Mouse (Mus musculus): Measurements from ENCODE around the gene Zfp941. TPM values are rescaled to one million over a fixed set of nuclear protein-coding genes. Genes with fewer than 3 reads are reported as not detected.

The Zfp941 gene
- polyA plus RNA-seq, 1 experiment, result not detected

DNA sequence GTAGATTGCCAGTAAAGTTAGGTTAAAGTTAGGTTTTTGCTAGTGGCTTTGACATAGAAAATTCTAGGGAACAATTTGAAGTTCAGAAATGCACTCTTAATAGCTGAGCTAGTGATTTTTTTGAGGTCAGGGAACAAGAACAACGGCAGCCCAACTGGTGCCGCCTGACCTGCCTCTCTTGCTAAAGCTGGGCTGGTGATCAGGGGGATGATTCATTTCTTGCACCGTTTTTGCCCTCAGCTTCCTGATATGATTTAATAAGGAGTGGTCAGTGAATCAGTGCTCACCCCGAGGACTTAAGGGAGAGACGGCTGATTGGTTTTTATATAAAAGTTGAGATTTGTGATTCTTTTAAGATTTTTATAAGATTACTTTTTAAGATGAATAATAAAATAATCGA is 9.5 kb upstream of the Zfp941 start:
- no peak overlapping the region for H3K27ac ChIP-seq (ENCODE audit: insufficient read depth, low read length)
- DNase-seq (ENCODE audit: low read depth in 1 of 2, low spot score in 2 of 2), result no peak
- no peaks in the 10 kb centered on the region for H3K4me1 ChIP-seq (ENCODE audit: control insufficient read depth, insufficient read depth, insufficient read length)
- 55% methylated on average over 6 of the region's 6 CpGs for WGBS
- H3K36me3 ChIP-seq (ENCODE audit: control insufficient read depth, insufficient read depth, low read length), result no peaks in the 10 kb centered on the region
- TF ChIP-seq POLR2A (IDR thresholded peaks at IDR 0.05; ENCODE audit: low read depth, low read length) (no peak), CTCF (IDR thresholded peaks at IDR 0.05; ENCODE audit: extremely low read depth, insufficient read depth, insufficient read length, insufficient replicate concordance) (no peak)
- no peak overlapping the region for H3K4me3 ChIP-seq (ENCODE audit: extremely low read depth, insufficient read depth, insufficient read length)
- no peaks in the 10 kb centered on the region for H3K27me3 ChIP-seq (ENCODE audit: control insufficient read depth, insufficient read depth, low read length)

- Histone ChIP-seq H3K4me3 (ENCODE audit: extremely low read depth, insufficient read depth, insufficient read length) (no peak overlapping the region), H3K27ac (ENCODE audit: insufficient read depth, low read length) (no peak overlapping the region), H3K36me3 (ENCODE audit: control insufficient read depth, insufficient read depth, low read length) (no peaks in the 10 kb centered on the region), H3K27me3 (ENCODE audit: control insufficient read depth, insufficient read depth, low read length) (no peaks in the 10 kb centered on the region), H3K4me1 (ENCODE audit: control insufficient read depth, insufficient read depth, insufficient read length) (no peaks in the 10 kb centered on the region)
- DNase-seq (ENCODE audit: low read depth in 1 of 2, low spot score in 2 of 2), result no peak
- TF ChIP-seq CTCF (IDR thresholded peaks at IDR 0.05; ENCODE audit: extremely low read depth, insufficient read depth, insufficient read length, insufficient replicate concordance) (no peak), POLR2A (IDR thresholded peaks at IDR 0.05; ENCODE audit: low read depth, low read length) (no peak)
- WGBS, result 31% methylated on average over 8 of the region's 8 CpGs
Measured at GRCm38 (mm10) chr7:140828171-140828881, 6.3 kb upstream of the Zfp941 start.

DNA sequence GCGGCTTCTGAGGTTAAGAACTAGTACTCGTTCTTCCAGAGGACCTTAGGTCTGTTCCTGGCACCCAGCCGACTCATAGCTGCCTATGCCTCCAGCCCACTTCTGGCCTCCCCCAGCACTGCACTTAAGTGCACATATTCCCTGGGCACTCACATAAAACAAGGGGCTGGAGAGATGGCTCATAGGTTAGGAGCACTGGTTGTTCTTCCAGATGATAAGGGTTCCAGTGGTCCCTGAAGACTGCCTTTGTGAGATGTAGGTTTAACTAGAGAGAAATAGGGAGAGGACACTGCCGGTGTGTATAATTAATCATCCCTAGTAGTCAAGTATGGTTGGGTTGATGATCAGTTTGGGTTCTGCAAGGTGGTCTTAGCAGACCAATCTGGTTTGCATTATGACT is 753 bp upstream of the Zfp941 start:
- no peak for DNase-seq (ENCODE audit: low read depth in 1 of 2, low spot score in 2 of 2)
- TF ChIP-seq POLR2A (IDR thresholded peaks at IDR 0.05; ENCODE audit: low read depth, low read length) (no peak), CTCF (IDR thresholded peaks at IDR 0.05; ENCODE audit: extremely low read depth, insufficient read depth, insufficient read length, insufficient replicate concordance) (no peak)
- Histone ChIP-seq H3K36me3 (ENCODE audit: control insufficient read depth, insufficient read depth, low read length) (no peaks in the 10 kb centered on the region), H3K4me1 (ENCODE audit: control insufficient read depth, insufficient read depth, insufficient read length) (no peaks in the 10 kb centered on the region; the same call in 1 of the 2 replicates), H3K27ac (ENCODE audit: insufficient read depth, low read length) (no peak overlapping the region), H3K4me3 (ENCODE audit: extremely low read depth, insufficient read depth, insufficient read length) (no peak overlapping the region), H3K27me3 (ENCODE audit: control insufficient read depth, insufficient read depth, low read length) (peaks cover 2% of the 10 kb centered on the region; the same call in 1 of the 2 replicates)
- WGBS, result 94% methylated on average over 4 of the region's 4 CpGs

- Histone ChIP-seq H3K27me3 (ENCODE audit: control insufficient read depth, insufficient read depth, low read length) (peaks cover 2% of the 10 kb centered on the region; the same call in 1 of the 2 replicates), H3K4me1 (ENCODE audit: control insufficient read depth, insufficient read depth, insufficient read length) (no peaks in the 10 kb centered on the region; the same call in 1 of the 2 replicates), H3K36me3 (ENCODE audit: control insufficient read depth, insufficient read depth, low read length) (no peaks in the 10 kb centered on the region), H3K4me3 (ENCODE audit: extremely low read depth, insufficient read depth, insufficient read length) (no peak overlapping the region), H3K27ac (ENCODE audit: insufficient read depth, low read length) (no peak overlapping the region)
- TF ChIP-seq CTCF (IDR thresholded peaks at IDR 0.05; ENCODE audit: extremely low read depth, insufficient read depth, insufficient read length, insufficient replicate concordance) (no peak), POLR2A (IDR thresholded peaks at IDR 0.05; ENCODE audit: low read depth, low read length) (no peak)
- 82% methylated on average over 5 of the region's 5 CpGs for WGBS
- no peak for DNase-seq (ENCODE audit: low read depth in 1 of 2, low spot score in 2 of 2)
Measured at GRCm38 (mm10) chr7:140821305-140821652, 699 bp downstream of the Zfp941 start.

- Histone ChIP-seq H3K4me1 (ENCODE audit: control insufficient read depth, insufficient read depth, insufficient read length) (no peaks in the 10 kb centered on the region; the same call in 1 of the 2 replicates), H3K27ac (ENCODE audit: insufficient read depth, low read length) (no peak overlapping the region), H3K36me3 (ENCODE audit: control insufficient read depth, insufficient read depth, low read length) (no peaks in the 10 kb centered on the region), H3K4me3 (ENCODE audit: extremely low read depth, insufficient read depth, insufficient read length) (no peak overlapping the region), H3K27me3 (ENCODE audit: control insufficient read depth, insufficient read depth, low read length) (peaks cover 2% of the 10 kb centered on the region; the same call in 1 of the 2 replicates)
- TF ChIP-seq POLR2A (IDR thresholded peaks at IDR 0.05; ENCODE audit: low read depth, low read length) (no peak), CTCF (IDR thresholded peaks at IDR 0.05; ENCODE audit: extremely low read depth, insufficient read depth, insufficient read length, insufficient replicate concordance) (no peak)
- WGBS, result 75% methylated on average over 4 of the region's 4 CpGs
- no peak for DNase-seq (ENCODE audit: low read depth in 1 of 2, low spot score in 2 of 2)
Measured at GRCm38 (mm10) chr7:140820173-140820572, 1.8 kb downstream of the Zfp941 start.

- 81% methylated on average over 12 of the region's 12 CpGs for WGBS
- DNase-seq (ENCODE audit: low read depth in 1 of 2, low spot score in 2 of 2), result no peak
- H3K36me3 ChIP-seq (ENCODE audit: control insufficient read depth, insufficient read depth, low read length), result no peaks in the 10 kb centered on the region
- H3K27ac ChIP-seq (ENCODE audit: insufficient read depth, low read length), result no peak overlapping the region
- H3K4me3 ChIP-seq (ENCODE audit: extremely low read depth, insufficient read depth, insufficient read length), result no peak overlapping the region
- TF ChIP-seq POLR2A (IDR thresholded peaks at IDR 0.05; ENCODE audit: low read depth, low read length) (no peak), CTCF (IDR thresholded peaks at IDR 0.05; ENCODE audit: extremely low read depth, insufficient read depth, insufficient read length, insufficient replicate concordance) (no peak)
- no peaks in the 10 kb centered on the region for H3K27me3 ChIP-seq (ENCODE audit: control insufficient read depth, insufficient read depth, low read length)
- H3K4me1 ChIP-seq (ENCODE audit: control insufficient read depth, insufficient read depth, insufficient read length), result no peaks in the 10 kb centered on the region
Measured at GRCm38 (mm10) chr7:140812850-140813249, 9.1 kb downstream of the Zfp941 start.

DNA sequence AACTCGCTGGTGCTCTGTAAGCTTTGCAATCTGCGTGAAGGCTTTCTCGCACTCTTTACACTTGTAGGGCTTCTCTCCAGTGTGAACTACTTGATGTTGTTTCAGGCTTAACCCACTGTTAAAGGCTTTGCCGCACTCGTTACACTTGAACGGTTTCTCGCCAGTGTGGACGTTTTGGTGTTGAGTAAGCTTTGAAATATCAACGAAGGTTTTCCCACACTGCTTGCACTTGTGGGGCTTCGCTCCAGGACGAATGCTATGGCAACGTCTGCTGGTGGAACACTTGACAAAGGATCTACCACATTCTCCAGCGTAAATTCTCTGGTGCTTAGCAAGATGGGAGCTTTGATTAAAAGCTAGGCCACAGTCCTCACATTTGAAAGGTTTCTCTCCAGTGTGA is 10.3 kb downstream of the Zfp941 start:
- H3K27me3 ChIP-seq (ENCODE audit: control insufficient read depth, insufficient read depth, low read length), result no peaks in the 10 kb centered on the region
- H3K4me3 ChIP-seq (ENCODE audit: extremely low read depth, insufficient read depth, insufficient read length), result no peak overlapping the region
- DNase-seq (ENCODE audit: low read depth in 1 of 2, low spot score in 2 of 2), result no peak
- no peaks in the 10 kb centered on the region for H3K4me1 ChIP-seq (ENCODE audit: control insufficient read depth, insufficient read depth, insufficient read length)
- TF ChIP-seq CTCF (IDR thresholded peaks at IDR 0.05; ENCODE audit: extremely low read depth, insufficient read depth, insufficient read length, insufficient replicate concordance) (no peak), POLR2A (IDR thresholded peaks at IDR 0.05; ENCODE audit: low read depth, low read length) (no peak)
- no peaks in the 10 kb centered on the region for H3K36me3 ChIP-seq (ENCODE audit: control insufficient read depth, insufficient read depth, low read length)
- 92% methylated on average over 13 of the region's 13 CpGs for WGBS
- H3K27ac ChIP-seq (ENCODE audit: insufficient read depth, low read length), result no peak overlapping the region

Measured in spleen, adult 2 months (tissue).